Mouse (Mus musculus) midbrain, embryonic 15.5 days (tissue): ENCODE measurements around the gene Pet117. TPM values are rescaled to one million over a fixed set of nuclear protein-coding genes. Genes with fewer than 3 reads are reported as not detected.

ENCODE experiments used
- ATAC-seq: fragments of 200-750 bp; cut with Nextera tagmentation; replicated peaks from 2 replicates; pipeline ENCODE4 v1.8.0; 2017; ENCODE audit warnings: moderate TSS enrichment
- H3K27ac ChIP-seq: fragments of 300-500 bp; sonication (generic); 2 replicates; pipeline ENCODE4 v1.5.1; 2015; ENCODE audit warnings: mild to moderate bottlenecking, inconsistent platforms
- H3K27me3 ChIP-seq: fragments of 300-500 bp; sonication (generic); replicated peaks from 2 replicates; pipeline ENCODE4 v1.6.1; 2015; ENCODE audit warnings: inconsistent platforms
- H3K36me3 ChIP-seq: fragments of 300-500 bp; sonication (generic); replicated peaks from 2 replicates; pipeline ENCODE4 v1.6.1; 2015; ENCODE audit warnings: inconsistent platforms
- H3K4me1 ChIP-seq: fragments of 300-500 bp; sonication (generic); 2 replicates; pipeline ENCODE4 v1.6.1; 2015; ENCODE audit warnings: inconsistent platforms
- H3K4me2 ChIP-seq: fragments of 300-500 bp; sonication (generic); 2 replicates; pipeline ENCODE4 v1.6.1; 2015; ENCODE audit warnings: inconsistent platforms, mild to moderate bottlenecking, moderate library complexity
- H3K4me3 ChIP-seq: fragments of 300-500 bp; sonication (generic); 2 replicates; pipeline ENCODE4 v1.5.1; 2015; ENCODE audit warnings: mild to moderate bottlenecking, inconsistent platforms
- H3K9ac ChIP-seq: fragments of 300-500 bp; sonication (generic); 2 replicates; pipeline ENCODE4 v1.6.1; 2015; ENCODE audit warnings: mild to moderate bottlenecking, inconsistent platforms
- H3K9me3 ChIP-seq: fragments of 300-500 bp; sonication (generic); 2 replicates; pipeline ENCODE4 v1.6.1; 2016; ENCODE audit warnings: inconsistent platforms
- WGBS: fragments of 180-500 bp; shearing (Covaris S2); methylation state at CpG from one replicate; pipeline ENCODE4 v1.1.7; 2015; ENCODE audit warnings: mixed read lengths; 5-methylcytosine and 5-hydroxymethylcytosine counted together
- polyA plus RNA-seq: library from polyadenylated mRNA; unstranded; fragments of >200 nt; fragmentation: Nextera tagmentation; extraction: Ambion mirVana; gene quantifications from 2 replicates; pipeline ENCODE4 v1.2.1, GENCODE M21; 2015

The Pet117 gene
- polyA plus RNA-seq, 1 experiment from 2014 or later: 2.9 TPM

- no peak overlapping the region for H3K4me2 ChIP-seq
- peaks cover 33% of the 10 kb centered on the region for H3K36me3 ChIP-seq
- no peak overlapping the region for H3K4me3 ChIP-seq
- 89% methylated on average over 3 of the region's 3 CpGs for WGBS
- H3K9me3 ChIP-seq: no peaks in the 10 kb centered on the region
- ATAC-seq: no peak
- H3K27ac ChIP-seq: no peak overlapping the region
- H3K9ac ChIP-seq: no peak overlapping the region
- no peaks in the 10 kb centered on the region for H3K27me3 ChIP-seq
- no peaks in the 10 kb centered on the region for H3K4me1 ChIP-seq
Observed at GRCm38 (mm10) chr2:144388416-144388815, 19.6 kb downstream of the Pet117 start.

GRCm38 (mm10) chr2:144399531-144399930 lies 30.7 kb downstream of the Pet117 start:
- no peak for ATAC-seq
- Histone ChIP-seq H3K9me3 (no peaks in the 10 kb centered on the region), H3K27me3 (no peaks in the 10 kb centered on the region), H3K4me2 (no peak overlapping the region), H3K4me3 (no peak overlapping the region), H3K36me3 (peaks cover 34% of the 10 kb centered on the region), H3K4me1 (no peaks in the 10 kb centered on the region), H3K9ac (no peak overlapping the region), H3K27ac (no peak overlapping the region)
- 94% methylated on average over 4 of the region's 4 CpGs for WGBS

- no peak for ATAC-seq
- peaks cover 40% of the 10 kb centered on the region; the same call in 1 of the 2 replicates for H3K36me3 ChIP-seq
- H3K9me3 ChIP-seq: no peaks in the 10 kb centered on the region
- no peaks in the 10 kb centered on the region for H3K4me1 ChIP-seq
- no peaks in the 10 kb centered on the region for H3K27me3 ChIP-seq
- no peak overlapping the region for H3K9ac ChIP-seq
- H3K4me3 ChIP-seq: no peak overlapping the region
- no peak overlapping the region for H3K27ac ChIP-seq
- H3K4me2 ChIP-seq: no peak overlapping the region
- WGBS: 95% methylated on average over 6 of the region's 6 CpGs
Observed at GRCm38 (mm10) chr2:144400659-144401058, 31.9 kb downstream of the Pet117 start.

GRCm38 (mm10) chr2:144409037-144409436 lies 40.2 kb downstream of the Pet117 start:
- no peak overlapping the region for H3K4me3 ChIP-seq
- H3K9ac ChIP-seq: no peak overlapping the region
- WGBS: 94% methylated on average over 4 of the region's 4 CpGs
- H3K4me1 ChIP-seq: no peaks in the 10 kb centered on the region
- peaks cover 24% of the 10 kb centered on the region for H3K36me3 ChIP-seq
- no peak overlapping the region for H3K27ac ChIP-seq
- H3K9me3 ChIP-seq: no peaks in the 10 kb centered on the region
- H3K4me2 ChIP-seq: no peak overlapping the region
- no peaks in the 10 kb centered on the region for H3K27me3 ChIP-seq
- ATAC-seq: no peak

- Histone ChIP-seq H3K27ac (no peak overlapping the region), H3K4me2 (no peak overlapping the region), H3K9me3 (no peaks in the 10 kb centered on the region), H3K27me3 (no peaks in the 10 kb centered on the region), H3K4me3 (no peak overlapping the region), H3K4me1 (no peaks in the 10 kb centered on the region), H3K9ac (no peak overlapping the region), H3K36me3 (peaks cover 12% of the 10 kb centered on the region)
- no peak for ATAC-seq
- WGBS: 89% methylated on average over 3 of the region's 3 CpGs
Observed at GRCm38 (mm10) chr2:144410603-144411002, 41.8 kb downstream of the Pet117 start.

GRCm38 (mm10) chr2:144414646-144415045 lies 45.9 kb downstream of the Pet117 start:
- no peak overlapping the region for H3K4me3 ChIP-seq
- H3K27ac ChIP-seq: no peak overlapping the region
- H3K27me3 ChIP-seq: no peaks in the 10 kb centered on the region
- ATAC-seq: no peak
- H3K36me3 ChIP-seq: no peaks in the 10 kb centered on the region
- H3K4me2 ChIP-seq: no peak overlapping the region
- H3K4me1 ChIP-seq: peaks cover 8% of the 10 kb centered on the region
- 100% methylated on average over 1 of the region's 1 CpGs for WGBS
- no peak overlapping the region for H3K9ac ChIP-seq
- no peaks in the 10 kb centered on the region for H3K9me3 ChIP-seq

GRCm38 (mm10) chr2:144416859-144417258 lies 48.1 kb downstream of the Pet117 start:
- Histone ChIP-seq H3K9me3 (no peaks in the 10 kb centered on the region), H3K4me2 (no peak overlapping the region), H3K9ac (no peak overlapping the region), H3K27me3 (no peaks in the 10 kb centered on the region), H3K36me3 (no peaks in the 10 kb centered on the region), H3K4me1 (peaks cover 8% of the 10 kb centered on the region), H3K27ac (no peak overlapping the region), H3K4me3 (no peak overlapping the region)
- 54% methylated on average over 8 of the region's 8 CpGs for WGBS
- ATAC-seq: no peak

- no peak overlapping the region for H3K4me2 ChIP-seq
- H3K27me3 ChIP-seq: no peaks in the 10 kb centered on the region
- peaks cover 8% of the 10 kb centered on the region for H3K4me1 ChIP-seq
- 0 out of 2 replicates have a peak overlapping the region, but pooled peaks have one; percentile 38 for H3K27ac ChIP-seq
- peak; percentile 39; the same call in 1 of the 2 replicates for ATAC-seq
- no peaks in the 10 kb centered on the region for H3K36me3 ChIP-seq
- 27% methylated on average over 2 of the region's 2 CpGs for WGBS
- no peaks in the 10 kb centered on the region for H3K9me3 ChIP-seq
- no peak overlapping the region for H3K9ac ChIP-seq
- no peak overlapping the region for H3K4me3 ChIP-seq
Observed at GRCm38 (mm10) chr2:144418062-144418461, 49.3 kb downstream of the Pet117 start.

- Histone ChIP-seq H3K36me3 (no peaks in the 10 kb centered on the region), H3K9ac (no peak overlapping the region), H3K4me2 (no peak overlapping the region), H3K4me3 (no peak overlapping the region), H3K27me3 (no peaks in the 10 kb centered on the region), H3K9me3 (no peaks in the 10 kb centered on the region), H3K4me1 (peaks cover 8% of the 10 kb centered on the region), H3K27ac (no peak overlapping the region)
- no peak for ATAC-seq
- WGBS: 80% methylated on average over 10 of the region's 10 CpGs
Observed at GRCm38 (mm10) chr2:144422094-144422675, 53.4 kb downstream of the Pet117 start.

Other genes with a start within 250 kb of the Pet117 start
- gene Mgme1, start 98.3 kb upstream of the Pet117 start, polyA plus RNA-seq: 11.5 and 12.3 TPM in 2 replicates
- gene Snx5, start 98.1 kb upstream of the Pet117 start, polyA plus RNA-seq: 62.0 and 62.8 TPM in 2 replicates
- gene Ovol2, start 36.9 kb upstream of the Pet117 start, polyA plus RNA-seq: not detected in 2 replicates
- 29.1 and 30.7 TPM in 2 replicates for gene Kat14, start within 50 bp of the Pet117 start, polyA plus RNA-seq
- 17.8 and 20.3 TPM in 2 replicates for gene Dzank1, start 158.4 kb downstream of the Pet117 start, polyA plus RNA-seq
- gene Polr3f, start 158.7 kb downstream of the Pet117 start, polyA plus RNA-seq: 25.3 and 27.9 TPM in 2 replicates
- 57.7 and 59.3 TPM in 2 replicates for gene Rbbp9, start 181.9 kb downstream of the Pet117 start, polyA plus RNA-seq
- gene Sec23b, start 187.2 kb downstream of the Pet117 start, polyA plus RNA-seq: 65.0 and 66.2 TPM in 2 replicates
- gene Smim26, start 225.1 kb downstream of the Pet117 start, polyA plus RNA-seq: 53.0 and 53.2 TPM in 2 replicates
- 141 and 148 TPM in 2 replicates for gene Dtd1, start 230.9 kb downstream of the Pet117 start, polyA plus RNA-seq